Mouse (Mus musculus): Measurements from ENCODE around the gene C1rl. TPM values are rescaled to one million over a fixed set of nuclear protein-coding genes. Genes with fewer than 3 reads are reported as not detected.
"Not testable (repeated sequence)": the region's sequence is repeated elsewhere in the genome, so short reads cannot be mapped to it uniquely, and the experiment has no call there.

The C1rl gene
- total RNA-seq, 2 experiments from 2014 or later, result 1.1 to 1.3 TPM

GRCm38 (mm10) chr6:124471783-124472638 is 20.9 kb upstream of the C1rl start:
- intact Hi-C loops (cut with DNase I); DNase-seq (ENCODE audit: low spot score): not testable (repeated sequence)

- intact Hi-C loops (cut with DNase I), result no loop called here
- DNase-seq (ENCODE audit: low spot score), result no peak
These were observed 20.1 kb upstream of the C1rl start for GRCm38 (mm10) chr6:124472801-124473200.

- intact Hi-C loops (cut with DNase I), result no loop called here
- no peak for DNase-seq (ENCODE audit: low spot score)
These were observed 18.3 kb upstream of the C1rl start for GRCm38 (mm10) chr6:124474621-124475020.

- intact Hi-C loops (cut with DNase I); DNase-seq (ENCODE audit: low spot score): not testable (repeated sequence)
These were observed 17.4 kb upstream of the C1rl start for GRCm38 (mm10) chr6:124475335-124476075.

GRCm38 (mm10) chr6:124476216-124476615 is 16.7 kb upstream of the C1rl start:
- DNase-seq (ENCODE audit: low spot score), result no peak
- intact Hi-C loops (cut with DNase I), result no loop called here

GRCm38 (mm10) chr6:124476796-124477195 is 16.1 kb upstream of the C1rl start:
- intact Hi-C loops (cut with DNase I), result no loop called here
- DNase-seq (ENCODE audit: low spot score), result no peak

GRCm38 (mm10) chr6:124477221-124477655 is 15.7 kb upstream of the C1rl start:
- intact Hi-C loops (cut with DNase I), result no loop called here
- DNase-seq (ENCODE audit: low spot score), result no peak

GRCm38 (mm10) chr6:124477922-124478651 is 14.8 kb upstream of the C1rl start:
- no peak for DNase-seq (ENCODE audit: low spot score)
- intact Hi-C loops (cut with DNase I), result no loop called here

- DNase-seq (ENCODE audit: low spot score), result no peak
- intact Hi-C loops (cut with DNase I), result no loop called here
These were observed 13.9 kb upstream of the C1rl start for GRCm38 (mm10) chr6:124478874-124479572.

- DNase-seq (ENCODE audit: low spot score), result no peak
- intact Hi-C loops (cut with DNase I), result no loop called here
These were observed 13.4 kb upstream of the C1rl start for GRCm38 (mm10) chr6:124479573-124479930.

GRCm38 (mm10) chr6:124480295-124480694 is 12.6 kb upstream of the C1rl start:
- intact Hi-C loops (cut with DNase I), result loop anchor here (5.0 kb wide), 1 partner anchor 63 kb away; the partner anchor contains the start of gene Pex5
- no peak for DNase-seq (ENCODE audit: low spot score)

- intact Hi-C loops (cut with DNase I), result loop anchor here (5.0 kb wide), 1 partner anchor 64 kb away; the partner anchor contains the start of gene Pex5
- no peak for DNase-seq (ENCODE audit: low spot score)
These were observed 11.3 kb upstream of the C1rl start for GRCm38 (mm10) chr6:124481571-124481970.

GRCm38 (mm10) chr6:124483831-124484230 is 9.1 kb upstream of the C1rl start:
- not testable (repeated sequence) for DNase-seq (ENCODE audit: low spot score)
- intact Hi-C loops (cut with DNase I), result loop anchor here (5.0 kb wide), 1 partner anchor 67 kb away; the partner anchor contains the start of gene Pex5

- intact Hi-C loops (cut with DNase I), result loop anchor here (5.0 kb wide), 1 partner anchor 68 kb away; the partner anchor contains the start of gene Pex5
- no peak for DNase-seq (ENCODE audit: low spot score)
These were observed 8.1 kb upstream of the C1rl start for GRCm38 (mm10) chr6:124484851-124485250.

- no peak for DNase-seq (ENCODE audit: low spot score)
- intact Hi-C loops (cut with DNase I), result no loop called here
These were observed 7.3 kb upstream of the C1rl start for GRCm38 (mm10) chr6:124485414-124486144.

GRCm38 (mm10) chr6:124487509-124487908 is 5.4 kb upstream of the C1rl start:
- intact Hi-C loops (cut with DNase I), result no loop called here
- DNase-seq (ENCODE audit: low spot score), result no peak

- intact Hi-C loops (cut with DNase I), result no loop called here
- no peak for DNase-seq (ENCODE audit: low spot score)
These were observed 4.0 kb upstream of the C1rl start for GRCm38 (mm10) chr6:124488952-124489351.

GRCm38 (mm10) chr6:124491427-124491826 is 1.5 kb upstream of the C1rl start:
- intact Hi-C loops (cut with DNase I), result loop anchor here (5.0 kb wide), 1 partner anchor 51 kb away; the partner anchor contains the start of gene C1s1

GRCm38 (mm10) chr6:124493886-124494285 is 973 bp downstream of the C1rl start:
- DNase-seq (ENCODE audit: low spot score), result no peak
- intact Hi-C loops (cut with DNase I), result loop anchor here (5.0 kb wide), 1 partner anchor 48 kb away; the partner anchor contains the start of gene C1s1

More at GRCm38 (mm10) chr6:124491427-124491826, 1.5 kb upstream of the C1rl start:
- DNase-seq (ENCODE audit: low spot score), result no peak

Data from heart, postnatal 25 days (tissue).